Mouse (Mus musculus) bone marrow macrophage, adult 2 months (primary cell): ENCODE data around the gene Alx1. TPM values are rescaled to one million over a fixed set of nuclear protein-coding genes. Genes with fewer than 3 reads are reported as not detected.

Source experiments
- H3K27ac ChIP-seq: 2 replicates; pipeline ENCODE4 v1.5.1; 2012; ENCODE audit warnings: low read depth, low read length; ENCODE audit not compliant: insufficient read depth
- H3K4me1 ChIP-seq: 2 replicates; pipeline ENCODE4 v1.6.1; 2012; ENCODE audit warnings: low read length; ENCODE audit not compliant: control insufficient read depth, insufficient read depth
- H3K4me3 ChIP-seq: 2 replicates; pipeline ENCODE4 v1.5.1; 2012; ENCODE audit warnings: mild to moderate bottlenecking, low read length, moderate library complexity; ENCODE audit not compliant: insufficient read depth
- CTCF ChIP-seq: IDR thresholded peaks from 2 replicates; pipeline ENCODE4 v1.5.1; 2012; ENCODE audit warnings: low read depth, mild to moderate bottlenecking, low read length, moderate library complexity
- POLR2A ChIP-seq: IDR thresholded peaks from 2 replicates; pipeline ENCODE4 v1.6.1; 2012; ENCODE audit warnings: mild to moderate bottlenecking, low read depth, low read length, borderline replicate concordance
- polyA plus RNA-seq: library from polyadenylated mRNA; stranded (reverse); fragments of >200 nt; gene quantifications from 2 replicates; pipeline ENCODE4 v1.2.4, GENCODE M21; 2012; ENCODE audit not compliant: missing spikeins, insufficient read depth, insufficient read length

Alx1 gene
- not detected in 2 replicates for polyA plus RNA-seq

DNA sequence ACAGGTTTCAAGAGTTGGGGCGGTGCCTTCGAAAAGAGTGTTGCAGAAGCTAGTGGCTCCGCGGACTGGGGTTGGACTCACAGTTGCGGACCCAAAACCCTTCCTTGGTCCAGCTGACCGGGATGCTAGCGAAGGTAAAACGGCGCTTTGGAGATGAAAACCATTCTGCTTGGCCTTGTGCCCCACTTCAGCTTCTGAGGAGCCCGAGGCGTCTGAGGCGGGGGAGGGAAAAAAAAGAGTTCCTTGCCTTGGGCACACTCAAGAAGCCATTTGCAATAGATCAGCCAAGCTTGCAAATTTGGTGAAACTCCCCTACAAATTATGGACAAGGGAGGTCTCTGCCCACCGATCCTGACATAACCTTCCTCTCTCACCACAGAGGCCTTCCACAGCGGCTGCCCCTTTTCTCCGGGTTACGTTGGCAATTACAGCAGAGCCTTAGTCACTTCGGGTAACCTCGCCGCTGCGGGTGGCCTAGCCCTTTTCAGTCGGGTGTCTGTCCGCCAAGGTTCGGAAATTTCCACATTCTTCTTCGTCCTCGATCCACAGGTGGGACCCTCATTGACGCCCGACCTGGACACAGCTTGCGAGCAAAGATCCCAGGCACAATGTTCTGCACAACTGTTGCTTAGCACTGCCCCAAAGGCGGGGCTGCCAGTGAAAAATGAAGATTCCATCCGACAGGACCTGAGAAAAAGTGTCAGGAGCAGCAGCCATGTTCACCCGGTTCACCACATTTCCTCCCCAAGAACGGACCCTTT, at the start of gene Alx1:
TSS of gene Alx1 (minus strand) at position 486 of the 761 bp plus-strand sequence.
- Histone ChIP-seq H3K4me3 (no peak within 1 kb of the TSS), H3K4me1 (peaks cover 2% of the 10 kb centered on the region; the same call in 1 of the 2 replicates), H3K27ac (no peak within 1 kb of the TSS)
- no peak for TF ChIP-seq CTCF
- TF ChIP-seq POLR2A = no peak

DNA sequence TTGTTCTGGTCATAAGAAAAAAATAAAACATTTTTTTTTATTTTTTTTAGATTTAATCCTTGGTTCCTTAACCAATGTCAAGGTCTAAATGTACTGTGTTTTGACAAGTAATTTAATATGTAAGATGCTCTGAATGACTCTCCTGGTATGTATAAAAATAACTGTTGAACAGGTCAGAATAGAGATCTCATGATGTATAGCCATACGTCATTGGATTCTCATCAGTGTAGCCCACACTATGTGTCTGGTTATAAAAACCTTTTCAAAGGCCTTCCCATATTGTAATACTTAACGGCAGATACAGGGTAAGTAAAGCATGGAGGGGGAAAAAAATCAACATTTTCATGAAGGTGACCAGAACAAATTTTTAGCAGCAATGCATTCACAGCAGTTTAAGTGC, 19.6 kb upstream of the Alx1 start:
- H3K27ac ChIP-seq = no peak overlapping the region
- H3K4me1 ChIP-seq = no peaks in the 10 kb centered on the region
- TF ChIP-seq POLR2A = no peak
- no peak for TF ChIP-seq CTCF
- no peak overlapping the region for H3K4me3 ChIP-seq

DNA sequence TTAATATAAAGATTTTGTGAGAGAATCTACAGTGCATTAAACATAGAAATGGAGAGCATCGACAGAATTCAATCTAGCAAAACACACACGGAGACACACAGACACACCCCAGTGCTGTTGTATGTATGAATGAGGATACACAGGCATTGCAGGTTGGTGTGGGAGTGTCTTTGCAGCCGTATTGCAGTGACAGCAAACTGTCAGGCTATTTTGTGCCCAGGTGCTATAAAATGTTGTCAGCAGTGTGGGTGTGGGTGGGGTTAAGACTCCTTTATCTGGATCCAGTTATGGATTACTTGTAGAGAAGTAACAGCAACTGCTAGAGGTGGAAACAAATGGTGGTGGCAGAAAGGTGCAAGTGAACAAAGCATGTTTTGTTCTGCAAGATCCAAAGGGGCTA, 16.6 kb upstream of the Alx1 start:
- Histone ChIP-seq H3K27ac (no peak overlapping the region), H3K4me3 (no peak overlapping the region), H3K4me1 (no peaks in the 10 kb centered on the region)
- TF ChIP-seq CTCF (no peak), POLR2A (no peak)

DNA sequence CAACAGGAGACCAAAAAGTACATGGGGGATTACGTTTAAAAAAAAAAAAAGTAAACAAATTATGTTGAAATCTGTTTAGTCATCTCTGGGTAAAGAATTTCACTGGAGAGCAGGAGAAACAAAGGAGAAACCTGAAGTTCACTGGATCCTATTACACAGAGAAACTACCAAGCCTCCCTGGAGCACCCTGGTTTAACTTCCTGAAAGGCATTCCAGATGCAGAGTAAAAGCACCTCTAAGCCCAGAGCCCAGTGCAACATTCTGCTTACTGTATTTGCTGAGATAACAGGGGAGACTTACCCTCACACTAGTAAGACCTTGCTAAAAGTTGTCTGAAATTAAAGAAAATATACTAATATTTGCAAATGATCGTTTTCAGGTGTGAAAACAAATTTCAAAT, 15.0 kb upstream of the Alx1 start:
- H3K4me3 ChIP-seq = no peak overlapping the region
- TF ChIP-seq POLR2A = no peak
- no peak for TF ChIP-seq CTCF
- H3K27ac ChIP-seq = no peak overlapping the region
- no peaks in the 10 kb centered on the region for H3K4me1 ChIP-seq

DNA sequence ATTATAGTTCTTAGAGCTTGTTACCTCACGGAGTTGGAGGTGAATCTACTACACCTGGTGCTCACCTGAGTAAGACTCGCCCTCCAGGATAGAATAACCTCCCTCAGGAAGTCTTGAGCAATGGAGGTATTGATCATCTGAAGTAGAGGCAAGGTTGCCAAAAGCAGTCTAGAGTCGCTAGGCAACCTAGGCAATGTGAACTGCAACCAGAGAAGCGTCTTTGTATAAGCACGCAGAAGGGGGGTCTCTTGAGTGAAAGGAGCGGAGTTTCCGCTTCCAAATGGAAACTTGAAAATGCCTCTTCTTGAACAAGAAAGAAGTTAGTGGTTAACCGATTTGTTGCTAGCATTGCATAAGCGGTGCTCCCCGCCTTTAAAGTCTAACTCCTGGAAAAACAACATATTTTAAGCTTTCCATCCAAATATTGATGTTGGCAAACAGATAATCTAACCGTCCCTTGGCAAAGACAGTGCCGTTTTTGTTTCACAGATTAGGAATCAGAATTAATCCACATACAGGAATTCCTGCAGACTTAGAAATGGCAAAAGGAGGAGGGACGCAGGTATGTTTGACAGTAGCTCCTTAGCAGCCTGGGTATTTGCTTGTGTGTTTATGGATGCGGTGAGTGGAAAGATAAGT, 5.1 kb upstream of the Alx1 start:
- no peak overlapping the region for H3K4me3 ChIP-seq
- no peak overlapping the region for H3K27ac ChIP-seq
- no peaks in the 10 kb centered on the region for H3K4me1 ChIP-seq
- no peak for TF ChIP-seq CTCF
- no peak for TF ChIP-seq POLR2A

DNA sequence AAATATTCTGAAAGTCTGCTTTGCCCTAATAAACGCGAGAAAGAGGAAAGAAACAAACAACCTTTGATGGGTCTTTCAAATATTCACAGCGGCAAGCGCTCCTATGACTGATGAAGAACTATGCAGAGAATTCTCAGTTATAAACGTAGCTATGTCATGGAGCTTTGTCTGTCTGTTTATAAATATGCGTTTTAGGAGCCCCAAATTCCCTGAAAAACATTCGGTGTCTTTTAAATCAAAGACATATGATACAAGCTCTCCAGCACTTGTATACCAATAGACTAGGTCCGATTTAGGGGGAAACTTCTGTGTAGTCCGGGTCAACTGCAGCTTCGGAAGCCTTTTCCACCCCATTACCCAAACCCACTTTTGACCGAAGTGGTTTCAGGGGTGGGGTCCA, 916 bp upstream of the Alx1 start:
- TF ChIP-seq POLR2A (no peak), CTCF (no peak)
- H3K27ac ChIP-seq = no peak overlapping the region
- peaks cover 2% of the 10 kb centered on the region; the same call in 1 of the 2 replicates for H3K4me1 ChIP-seq
- no peak overlapping the region for H3K4me3 ChIP-seq

DNA sequence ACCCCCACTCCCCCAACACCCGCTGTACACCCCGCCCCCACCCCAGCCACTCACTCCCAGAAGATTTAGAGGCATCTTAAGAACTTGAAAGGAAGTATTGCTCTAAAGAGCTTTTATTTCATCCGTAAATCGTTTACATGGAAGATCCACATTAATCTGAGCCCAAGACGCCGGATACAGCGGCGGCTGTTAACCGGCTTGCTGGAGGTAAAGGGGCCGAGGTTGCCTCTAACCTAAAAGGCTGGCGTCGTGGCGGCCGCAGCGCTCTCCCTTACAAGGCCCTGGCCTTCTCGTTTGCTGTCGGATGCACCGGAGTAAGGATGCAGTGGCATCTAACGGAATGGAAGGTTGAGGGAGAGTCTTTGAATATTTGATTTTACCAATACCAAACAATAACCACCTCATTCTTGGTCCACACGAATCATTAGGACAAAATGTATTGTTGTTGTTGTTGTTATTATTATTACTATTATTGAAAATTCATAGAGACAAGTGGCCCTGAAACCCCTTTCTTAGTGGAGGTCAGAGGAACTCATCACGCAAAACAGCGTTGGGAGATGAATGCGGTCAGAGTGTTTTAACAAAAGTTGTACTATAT, 784 bp downstream of the Alx1 start:
- Histone ChIP-seq H3K4me3 (no peak overlapping the region), H3K27ac (no peak overlapping the region), H3K4me1 (peaks cover 2% of the 10 kb centered on the region; the same call in 1 of the 2 replicates)
- TF ChIP-seq POLR2A (no peak), CTCF (no peak)

DNA sequence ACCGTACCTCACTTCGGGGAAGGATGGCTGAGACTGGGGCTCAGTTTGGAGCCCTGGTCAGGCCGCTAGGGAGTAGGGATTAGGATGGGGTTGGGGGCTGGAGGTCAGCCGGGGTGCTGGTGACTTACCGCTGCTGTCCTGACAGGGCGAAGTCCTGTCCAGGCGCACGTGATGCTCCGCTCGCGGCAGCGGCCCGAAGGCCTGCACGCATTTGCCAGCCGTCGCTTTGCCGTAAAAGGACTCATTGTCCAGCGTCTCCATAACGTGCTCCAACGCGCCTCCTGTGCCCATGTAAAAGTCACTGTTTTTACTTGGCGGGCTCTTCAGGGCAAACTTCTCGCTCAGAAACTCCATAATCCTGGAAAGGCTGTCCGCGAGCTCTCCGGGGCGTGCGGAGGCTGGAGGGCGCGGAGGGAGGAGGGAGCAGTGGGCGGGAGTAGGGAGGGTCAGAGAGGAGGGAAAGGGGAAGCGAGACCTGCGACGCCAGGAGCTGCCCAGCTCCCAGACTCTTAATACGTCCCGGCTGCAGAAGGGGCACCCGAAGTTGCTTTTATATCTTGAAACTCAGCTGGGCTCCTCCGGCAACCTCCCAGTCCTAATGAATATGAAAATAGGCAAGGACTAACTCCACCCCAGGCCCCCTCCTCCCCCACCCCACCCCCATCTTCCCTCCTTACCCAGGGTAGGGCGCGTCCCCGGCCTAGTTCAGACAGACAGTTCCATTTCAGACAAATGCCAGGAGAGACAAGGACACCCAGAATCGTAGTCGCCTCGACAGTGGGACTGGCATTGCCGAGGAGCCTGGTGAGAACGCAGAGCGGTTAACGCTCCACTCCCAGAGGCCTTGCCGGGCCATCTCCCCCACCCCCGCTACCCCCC, 1.5 kb downstream of the Alx1 start:
- H3K4me3 ChIP-seq = peak overlapping the region; percentile 40
- TF ChIP-seq POLR2A = no peak
- H3K27ac ChIP-seq = no peak overlapping the region
- H3K4me1 ChIP-seq = peaks cover 2% of the 10 kb centered on the region; the same call in 1 of the 2 replicates

DNA sequence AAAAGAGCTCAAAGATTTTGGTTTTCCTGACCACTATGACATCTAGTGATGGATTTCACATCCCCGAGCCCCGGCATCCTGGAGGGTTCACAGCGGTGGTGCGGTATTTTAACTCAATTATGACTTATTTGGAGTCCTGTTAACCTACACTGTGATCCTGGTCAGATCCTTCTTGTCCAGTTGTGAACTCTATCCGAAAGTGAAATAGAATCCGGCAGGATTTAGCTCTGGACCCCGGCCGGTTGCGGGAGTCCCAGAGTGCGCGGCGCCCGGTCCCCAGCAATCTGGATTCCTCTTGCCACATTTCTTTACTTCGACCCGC, 2.1 kb downstream of the Alx1 start:
- Histone ChIP-seq H3K27ac (no peak overlapping the region), H3K4me3 (peak overlapping the region; percentile 40), H3K4me1 (peaks cover 2% of the 10 kb centered on the region; the same call in 1 of the 2 replicates)
- TF ChIP-seq CTCF (no peak), POLR2A (no peak)
